ENCODE assay signal across 22 mouse cellular contexts in the genomic region with DNA sequence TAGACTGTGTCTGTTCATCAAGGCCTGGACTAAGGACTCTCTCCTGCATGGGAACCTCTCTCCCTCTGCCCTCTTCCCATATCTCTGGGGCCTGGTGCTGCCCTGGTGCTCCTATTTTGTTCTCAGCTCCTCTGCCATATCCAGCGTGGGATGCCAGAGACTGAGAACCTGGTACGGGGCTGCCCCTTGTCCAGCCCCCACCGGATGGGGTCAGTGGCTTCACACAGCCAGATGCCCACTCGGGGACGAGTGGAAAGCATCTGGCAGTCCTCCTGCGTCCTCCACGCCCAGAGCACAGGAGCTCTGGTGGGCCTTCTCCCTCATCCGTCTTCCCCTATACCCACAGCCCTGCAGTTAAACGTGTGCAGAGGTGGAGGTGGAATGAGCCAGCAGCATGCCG. TPM values are rescaled to one million over a fixed set of nuclear protein-coding genes. Genes with fewer than 3 reads are reported as not detected.
DNase-seq lines count a peak whose midpoint lies in the region; ATAC-seq lines count a peak whose summit lies in the region.
"Had no signal": no experiment of that assay in that cellular context is flagged by ENCODE, and none has a peak within 500 bp of the region (broad histone marks: within the 10 kb centered on the region; RNA-seq: fewer than 3 reads in every experiment).

No protein-coding gene starts in this region.

- peak overlapping the region; percentile 43 for H3K4me2 ChIP-seq in heart, embryonic 11.5 days
- peak overlapping the region; percentile 40; the same call in 1 of the 2 replicates for H3K4me2 ChIP-seq in liver, embryonic 11.5 days
- peak overlapping the region; percentile 44 for H3K4me2 ChIP-seq in heart, embryonic 15.5 days
- peak overlapping the region; percentile 42 for H3K4me2 ChIP-seq in heart, embryonic 16.5 days (ENCODE audit: low read depth, low read length)
- no peak overlapping the region for H3K4me2 ChIP-seq in hindbrain, embryonic 14.5 days (replicated peaks)
- H3K4me2 ChIP-seq: embryonic facial prominence, embryonic 15.5 days had no signal

- H3K9ac ChIP-seq in heart, embryonic 11.5 days (ENCODE audit: low read depth, low read length) = peak overlapping the region; percentile 55
- H3K9ac ChIP-seq in liver, embryonic 11.5 days (ENCODE audit: low read depth, low read length) = peak overlapping the region; percentile 35; the same call in 1 of the 2 replicates
- 0 out of 2 replicates have a peak overlapping the region, but pooled peaks have one; percentile 6 for H3K9ac ChIP-seq in heart, embryonic 15.5 days
- H3K9ac ChIP-seq in heart, embryonic 16.5 days (ENCODE audit: low read length) = peak overlapping the region; percentile 65
- H3K9ac ChIP-seq in hindbrain, embryonic 14.5 days = no peak overlapping the region
- H3K9ac ChIP-seq: embryonic facial prominence, embryonic 15.5 days had no signal

- no peak for DNase-seq in heart, postnatal 36 days
- no peak for DNase-seq in liver, embryonic 11.5 days (ENCODE audit: low spot score)
- no peak for DNase-seq in liver
- no peak for DNase-seq in hindbrain, embryonic 14.5 days (ENCODE audit: low spot score)
- no peak for DNase-seq in layer of hippocampus, postnatal 25 days (ENCODE audit: extremely low spot score in 1 of 2, low spot score in 1 of 2)
- DNase-seq: adrenal gland, postnatal 10 days; cerebellum, adult 11 months; cerebellum, adult 8-10 months; cerebellum, postnatal 14 days; embryo, embryonic 11 days; gastrocnemius, adult 2 months; gastrocnemius, postnatal 25 days had no signal

- H3K36me3 ChIP-seq in heart, embryonic 11.5 days (ENCODE audit: control insufficient read depth, insufficient read depth, low read length) = peaks cover 19% of the 10 kb centered on the region
- peaks cover 4% of the 10 kb centered on the region; the same call in 1 of the 2 replicates for H3K36me3 ChIP-seq in liver, embryonic 11.5 days (ENCODE audit: control insufficient read depth, insufficient read depth, low read length)
- H3K36me3 ChIP-seq in heart, embryonic 15.5 days = peaks cover 47% of the 10 kb centered on the region
- peaks cover 38% of the 10 kb centered on the region for H3K36me3 ChIP-seq in heart, embryonic 16.5 days (ENCODE audit: control insufficient read depth, insufficient read depth)
- peaks cover 70% of the 10 kb centered on the region for H3K36me3 ChIP-seq in hindbrain, embryonic 14.5 days (replicated peaks; ENCODE audit: control insufficient read depth, insufficient read depth)

- no peak for ATAC-seq in heart, embryonic 11.5 days (replicated peaks; ENCODE audit: insufficient number of reproducible peaks, low FRiP score, low TSS enrichment)
- ATAC-seq in liver, embryonic 11.5 days (replicated peaks; ENCODE audit: low FRiP score) = no peak
- no peak for ATAC-seq in heart, embryonic 15.5 days (replicated peaks; ENCODE audit: insufficient number of reproducible peaks, insufficient read depth, low FRiP score, low read depth)
- 0 out of 2 replicates have a peak, but pooled peaks have one; percentile 34 for ATAC-seq in heart, embryonic 16.5 days (replicated peaks; ENCODE audit: extremely low read depth, insufficient read depth, low FRiP score)
- ATAC-seq in hindbrain, embryonic 14.5 days (ENCODE audit: low FRiP score) = no peak
- ATAC-seq: forebrain, embryonic 14.5 days; hindbrain, embryonic 16.5 days; inflammation-experienced regulatory T-cells, adult 6 months; intestine, postnatal 0 days had no signal

- H3K9me3 ChIP-seq in heart, embryonic 11.5 days (replicated peaks; ENCODE audit: control insufficient read depth, low read length) = no peaks in the 10 kb centered on the region
- H3K9me3 ChIP-seq in liver, embryonic 11.5 days (ENCODE audit: control insufficient read depth, low read length) = no peaks in the 10 kb centered on the region
- no peaks in the 10 kb centered on the region for H3K9me3 ChIP-seq in heart, embryonic 15.5 days (replicated peaks)
- no peaks in the 10 kb centered on the region for H3K9me3 ChIP-seq in heart, embryonic 16.5 days (replicated peaks; ENCODE audit: control insufficient read depth, low read length)
- H3K9me3 ChIP-seq in hindbrain, embryonic 14.5 days (ENCODE audit: control insufficient read depth, low read length) = no peaks in the 10 kb centered on the region
- H3K9me3 ChIP-seq: embryonic facial prominence, embryonic 15.5 days; forebrain, embryonic 10.5 days had no signal

- intact Hi-C loops in heart, postnatal 36 days (cut with DNase I) = loop anchor here (5.0 kb wide), 2 partner anchors 37 to 292 kb away; no protein-coding TSS in a partner anchor

- H3K27me3 ChIP-seq in heart, embryonic 11.5 days (ENCODE audit: control insufficient read depth, insufficient read depth, low read length) = no peaks in the 10 kb centered on the region
- H3K27me3 ChIP-seq in liver, embryonic 11.5 days (replicated peaks; ENCODE audit: control insufficient read depth, insufficient read depth, low read length) = no peaks in the 10 kb centered on the region
- H3K27me3 ChIP-seq in heart, embryonic 15.5 days = no peaks in the 10 kb centered on the region
- H3K27me3 ChIP-seq in heart, embryonic 16.5 days (ENCODE audit: control insufficient read depth, insufficient read depth, low read length) = no peaks in the 10 kb centered on the region
- H3K27me3 ChIP-seq in hindbrain, embryonic 14.5 days (ENCODE audit: control insufficient read depth, insufficient read depth, low read length) = no peaks in the 10 kb centered on the region
- H3K27me3 ChIP-seq: embryonic facial prominence, embryonic 15.5 days had no signal

- H3K27ac ChIP-seq in heart, embryonic 11.5 days (ENCODE audit: low read depth, low read length) = peak overlapping the region; percentile 87
- peak overlapping the region; percentile 59 for H3K27ac ChIP-seq in liver, embryonic 11.5 days (ENCODE audit: low read depth, low read length)
- H3K27ac ChIP-seq in heart, embryonic 15.5 days = peak overlapping the region; percentile 84
- H3K27ac ChIP-seq in heart, embryonic 16.5 days (ENCODE audit: low read length) = peak overlapping the region; percentile 86
- H3K27ac ChIP-seq in hindbrain, embryonic 14.5 days = no peak overlapping the region
- H3K27ac ChIP-seq: embryonic facial prominence, embryonic 15.5 days; forebrain, embryonic 10.5 days; gastrocnemius, adult 2 months had no signal

- WGBS in heart, embryonic 11.5 days (ENCODE audit: insufficient replicate concordance) = 70% methylated on average over 10 of the region's 10 CpGs
- 80% methylated on average over 10 of the region's 10 CpGs for WGBS in liver, embryonic 11.5 days
- WGBS in heart, embryonic 15.5 days = 51% methylated on average over 10 of the region's 10 CpGs
- WGBS in heart, embryonic 16.5 days = 61% methylated on average over 10 of the region's 10 CpGs
- 95% methylated on average over 10 of the region's 10 CpGs for WGBS in hindbrain, embryonic 14.5 days

- H3K4me1 ChIP-seq in heart, embryonic 11.5 days (ENCODE audit: control insufficient read depth, insufficient read depth, low read length) = peaks cover 23% of the 10 kb centered on the region
- peaks cover 25% of the 10 kb centered on the region for H3K4me1 ChIP-seq in liver, embryonic 11.5 days (replicated peaks; ENCODE audit: control insufficient read depth, insufficient read depth, low read length)
- peaks cover 11% of the 10 kb centered on the region; the same call in 1 of the 2 replicates for H3K4me1 ChIP-seq in heart, embryonic 15.5 days (replicated peaks)
- peaks cover 11% of the 10 kb centered on the region for H3K4me1 ChIP-seq in heart, embryonic 16.5 days (ENCODE audit: control insufficient read depth, insufficient read depth, low read length)
- no peaks in the 10 kb centered on the region for H3K4me1 ChIP-seq in hindbrain, embryonic 14.5 days (replicated peaks; ENCODE audit: control insufficient read depth, insufficient read depth, low read length)
- H3K4me1 ChIP-seq: embryonic facial prominence, embryonic 15.5 days; forebrain, embryonic 10.5 days had no signal

- no peak overlapping the region for H3K4me3 ChIP-seq in heart, embryonic 11.5 days (ENCODE audit: low read depth, low read length)
- no peak overlapping the region for H3K4me3 ChIP-seq in liver, embryonic 11.5 days (ENCODE audit: low read depth, low read length)
- no peak overlapping the region for H3K4me3 ChIP-seq in heart, embryonic 15.5 days
- peak overlapping the region; percentile 8; the same call in 1 of the 2 replicates for H3K4me3 ChIP-seq in heart, embryonic 16.5 days (ENCODE audit: low read length)
- H3K4me3 ChIP-seq in hindbrain, embryonic 14.5 days (replicated peaks; ENCODE audit: low read length) = no peak overlapping the region
- H3K4me3 ChIP-seq: embryonic facial prominence, embryonic 15.5 days; erythroblast, embryonic 14.5 days; forebrain, embryonic 10.5 days; gastrocnemius, adult 2 months had no signal

RNA-seq across cellular contexts. Expression of gene Dcbld2, which starts 52.1 kb away (rescaled TPM):
- 19.0 and 19.6 TPM in 2 replicates for polyA plus RNA-seq in heart, embryonic 11.5 days (2014; fragmentation: Nextera tagmentation; extraction: Ambion mirVana)
- total RNA-seq in heart, postnatal 36 days (2021) = 10 to 100 TPM; 14.3 to 17.6 TPM
- polyA plus RNA-seq in liver, embryonic 11.5 days (2014; fragmentation: Nextera tagmentation; extraction: Ambion mirVana) = 9.1 and 9.4 TPM in 2 replicates
- polyA plus RNA-seq in heart, embryonic 15.5 days (2015; fragmentation: Nextera tagmentation; extraction: Ambion mirVana) = 10.7 and 11.7 TPM in 2 replicates
- polyA plus RNA-seq in heart, embryonic 16.5 days (2015; fragmentation: Nextera tagmentation; extraction: Ambion mirVana) = 7.5 and 8.6 TPM in 2 replicates
- polyA plus RNA-seq in hindbrain, embryonic 14.5 days (2014; fragmentation: Nextera tagmentation; extraction: Ambion mirVana) = 8.5 and 8.7 TPM in 2 replicates
- 10 to 100 TPM; 12.6 to 12.9 TPM for total RNA-seq in layer of hippocampus, postnatal 25 days (2021)
